Mouse (Mus musculus) heart, postnatal 0 days (tissue): ENCODE measurements around the gene Myh2. TPM values are rescaled to one million over a fixed set of nuclear protein-coding genes. Genes with fewer than 3 reads are reported as not detected.

ENCODE experiments used
- ATAC-seq: fragments of 200-750 bp; cut with Nextera tagmentation; 2 replicates; pipeline ENCODE4 v1.8.0; 2017; ENCODE audit warnings: low read depth, moderate number of reproducible peaks, moderate library complexity; ENCODE audit not compliant: insufficient read depth
- DNase-seq: peaks from one replicate; pipeline ENCODE4 v3.0.0-alpha.2; 2016; ENCODE audit warnings: low spot score
- H3K27ac ChIP-seq: fragments of 300-500 bp; sonication (generic); 2 replicates; pipeline ENCODE4 v1.5.1; 2014; ENCODE audit warnings: low read depth, mild to moderate bottlenecking
- H3K27me3 ChIP-seq: fragments of 300-500 bp; sonication (generic); 2 replicates; pipeline ENCODE4 v1.6.1; 2014; ENCODE audit warnings: low read length, mixed read lengths; ENCODE audit not compliant: control insufficient read depth, insufficient read depth
- H3K36me3 ChIP-seq: fragments of 300-500 bp; sonication (generic); replicated peaks from 2 replicates; pipeline ENCODE4 v1.6.1; 2014; ENCODE audit warnings: low read length, mixed read lengths; ENCODE audit not compliant: control insufficient read depth, insufficient read depth
- H3K4me1 ChIP-seq: fragments of 300-500 bp; sonication (generic); 2 replicates; pipeline ENCODE4 v1.6.1; 2014; ENCODE audit warnings: antibody characterized with exemption; ENCODE audit not compliant: control insufficient read depth, insufficient read depth
- H3K4me2 ChIP-seq: fragments of 300-500 bp; sonication (generic); 2 replicates; pipeline ENCODE4 v1.6.1; 2014; ENCODE audit warnings: low read depth, mild to moderate bottlenecking, low read length, moderate library complexity
- H3K4me3 ChIP-seq: fragments of 300-500 bp; sonication (generic); 2 replicates; pipeline ENCODE4 v1.5.1; 2014; ENCODE audit warnings: low read depth, low read length
- H3K9ac ChIP-seq: fragments of 300-500 bp; sonication (generic); replicated peaks from 2 replicates; pipeline ENCODE4 v1.6.1; 2014; ENCODE audit warnings: low read depth, low read length, mixed read lengths
- H3K9me3 ChIP-seq: fragments of 300-500 bp; sonication (generic); replicated peaks from 2 replicates; pipeline ENCODE4 v1.6.1; 2016; ENCODE audit warnings: low read length; ENCODE audit not compliant: control insufficient read depth
- CTCF ChIP-seq: IDR thresholded peaks from 2 replicates; pipeline ENCODE4 v1.5.1; 2016; ENCODE audit warnings: antibody characterized with exemption, control low read depth, low read depth
- EP300 ChIP-seq: IDR thresholded peaks from 2 replicates; pipeline ENCODE4 v1.6.1; 2016; ENCODE audit warnings: antibody characterized with exemption, low read depth
- WGBS: fragments of 180-500 bp; shearing (Covaris S2); extraction: QIAGEN DNeasy Blood & Tissue Kit; methylation state at CpG from one replicate; pipeline ENCODE4 v1.1.7; 2014; 5-methylcytosine and 5-hydroxymethylcytosine counted together
- polyA plus RNA-seq: library from polyadenylated mRNA; unstranded; fragments of >200 nt; fragmentation: Nextera tagmentation; extraction: Ambion mirVana; gene quantifications from 2 replicates; pipeline ENCODE4 v1.2.1, GENCODE M21; 2015
- total RNA-seq: library from RNA; depleted of rRNA; stranded (reverse); fragments of >200 nt; gene quantifications from 2 replicates; pipeline ENCODE4 v1.2.3, GENCODE M21; 2014; ENCODE audit warnings: low replicate concordance

Gene Myh2
- total and polyA plus RNA-seq, 2 experiments from 2014 or later, result 0.08 TPM; not detected in 1

DNA sequence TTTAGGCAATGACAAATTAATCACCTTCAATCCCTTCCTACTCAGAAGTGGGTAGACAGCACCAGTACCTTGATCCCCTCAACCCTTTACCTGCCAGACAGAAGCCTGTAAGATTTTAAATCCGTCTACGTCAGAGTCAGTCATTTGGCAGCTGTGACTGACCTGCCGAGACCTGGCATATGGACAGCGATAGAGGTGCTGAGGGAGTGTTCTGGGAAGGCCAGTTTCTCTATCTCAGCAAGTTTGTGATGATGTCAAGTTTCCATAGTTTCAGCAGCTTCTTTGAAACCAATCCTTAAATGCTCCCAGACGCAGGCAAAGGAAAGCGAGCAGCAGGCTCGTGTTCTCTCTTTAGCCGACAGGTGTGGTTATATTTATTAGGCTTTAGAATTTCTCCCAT is 31.3 kb upstream of the Myh2 start:
- H3K27ac ChIP-seq, result no peak overlapping the region
- TF ChIP-seq EP300 (no peak), CTCF (no peak)
- 70% methylated on average over 8 of the region's 8 CpGs for WGBS
- no peaks in the 10 kb centered on the region for H3K9me3 ChIP-seq
- no peak for ATAC-seq
- no peak overlapping the region for H3K4me2 ChIP-seq
- no peaks in the 10 kb centered on the region for H3K36me3 ChIP-seq
- no peak overlapping the region for H3K4me3 ChIP-seq
- no peaks in the 10 kb centered on the region for H3K4me1 ChIP-seq
- H3K27me3 ChIP-seq, result no peaks in the 10 kb centered on the region
- H3K9ac ChIP-seq, result no peak overlapping the region
- DNase-seq, result no peak

DNA sequence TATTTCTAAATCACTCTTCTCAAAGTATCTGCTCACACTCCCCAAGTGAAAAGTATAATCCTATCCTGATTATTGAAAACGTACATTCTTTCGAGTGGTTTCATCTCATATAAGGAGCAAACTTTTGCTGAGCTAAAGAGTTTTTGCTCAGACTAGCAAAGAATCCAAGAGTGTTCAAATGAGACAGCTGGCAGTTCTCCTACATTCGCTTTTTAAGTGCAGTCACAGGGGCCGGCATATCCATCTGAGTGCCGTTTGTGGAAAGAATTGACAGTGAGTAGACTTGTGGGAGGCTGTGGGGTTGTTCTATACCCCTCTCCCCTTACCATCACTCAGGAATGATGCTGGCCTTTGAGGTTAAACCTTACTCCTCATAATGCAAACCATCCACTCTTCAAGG is 30.7 kb upstream of the Myh2 start:
- Histone ChIP-seq H3K4me3 (no peak overlapping the region), H3K4me1 (no peaks in the 10 kb centered on the region), H3K27me3 (no peaks in the 10 kb centered on the region), H3K9ac (no peak overlapping the region), H3K36me3 (no peaks in the 10 kb centered on the region), H3K9me3 (no peaks in the 10 kb centered on the region), H3K4me2 (no peak overlapping the region), H3K27ac (no peak overlapping the region)
- no peak for DNase-seq
- TF ChIP-seq CTCF, result no peak
- no peak for TF ChIP-seq EP300
- ATAC-seq, result no peak
- WGBS, result 69% methylated on average over 5 of the region's 5 CpGs

- no peak for ATAC-seq
- Histone ChIP-seq H3K27ac (no peak overlapping the region), H3K4me2 (no peak overlapping the region), H3K4me3 (no peak overlapping the region), H3K9me3 (no peaks in the 10 kb centered on the region), H3K27me3 (no peaks in the 10 kb centered on the region), H3K4me1 (no peaks in the 10 kb centered on the region), H3K9ac (no peak overlapping the region), H3K36me3 (no peaks in the 10 kb centered on the region)
- no peak for DNase-seq
- no peak for TF ChIP-seq EP300
- no peak for TF ChIP-seq CTCF
- WGBS, result 50% methylated on average over 6 of the region's 6 CpGs
These were observed 29.8 kb upstream of the Myh2 start for GRCm38 (mm10) chr11:67141031-67141430.

- WGBS, result 72% methylated on average over 4 of the region's 4 CpGs
- ATAC-seq (no peak), DNase-seq (no peak)
- Histone ChIP-seq H3K9ac (no peak overlapping the region), H3K9me3 (no peaks in the 10 kb centered on the region), H3K36me3 (no peaks in the 10 kb centered on the region), H3K4me1 (no peaks in the 10 kb centered on the region), H3K27me3 (no peaks in the 10 kb centered on the region), H3K4me3 (no peak overlapping the region), H3K4me2 (no peak overlapping the region), H3K27ac (no peak overlapping the region)
- TF ChIP-seq CTCF (no peak), EP300 (no peak)
These were observed 28.8 kb upstream of the Myh2 start for GRCm38 (mm10) chr11:67142047-67142446.

DNA sequence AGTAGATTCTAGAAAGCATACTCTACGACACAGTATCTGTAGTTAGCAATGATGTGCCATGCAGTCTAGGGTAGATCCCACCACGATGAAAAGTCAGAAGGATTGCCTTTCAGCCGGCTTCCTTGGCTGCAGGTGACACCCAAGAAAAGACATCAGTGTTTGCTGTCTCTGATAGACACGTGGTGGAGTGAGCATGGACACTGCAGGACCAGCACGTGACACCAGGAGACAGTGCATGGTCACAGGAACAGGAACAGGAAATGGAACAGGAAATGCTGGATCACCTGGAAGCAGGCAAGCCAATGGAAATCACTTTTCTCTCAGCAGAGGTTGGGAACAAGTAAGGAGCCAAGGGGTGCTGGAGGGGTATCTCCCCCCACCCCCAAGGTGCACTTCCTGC is 27.8 kb upstream of the Myh2 start:
- Histone ChIP-seq H3K4me2 (no peak overlapping the region), H3K27ac (no peak overlapping the region), H3K27me3 (no peaks in the 10 kb centered on the region), H3K36me3 (no peaks in the 10 kb centered on the region), H3K9ac (no peak overlapping the region), H3K4me3 (no peak overlapping the region), H3K9me3 (no peaks in the 10 kb centered on the region), H3K4me1 (no peaks in the 10 kb centered on the region)
- no peak for TF ChIP-seq CTCF
- no peak for TF ChIP-seq EP300
- no peak for DNase-seq
- no peak for ATAC-seq
- 77% methylated on average over 5 of the region's 5 CpGs for WGBS

GRCm38 (mm10) chr11:67143863-67144498 is 26.8 kb upstream of the Myh2 start:
- Histone ChIP-seq H3K9ac (no peak overlapping the region), H3K4me1 (no peaks in the 10 kb centered on the region), H3K4me3 (no peak overlapping the region), H3K4me2 (no peak overlapping the region), H3K27ac (no peak overlapping the region), H3K9me3 (no peaks in the 10 kb centered on the region), H3K27me3 (no peaks in the 10 kb centered on the region), H3K36me3 (no peaks in the 10 kb centered on the region)
- WGBS, result 87% methylated on average over 4 of the region's 4 CpGs
- DNase-seq (no peak), ATAC-seq (no peak)
- TF ChIP-seq EP300, result no peak
- TF ChIP-seq CTCF, result no peak
